Mouse (Mus musculus): ENCODE results near the gene Fam57b. TPM values are rescaled to one million over a fixed set of nuclear protein-coding genes. Genes with fewer than 3 reads are reported as not detected.

Fam57b gene
- total and polyA plus RNA-seq, 3 experiments, result 0.30 TPM; not detected in 2

- TF ChIP-seq ZC3H11A (IDR thresholded peaks at IDR 0.05; ENCODE audit: low read depth, low read length), result no peak
- peak; percentile 91; the same call in 1 of the 2 replicates for TF ChIP-seq ZMIZ1 (IDR thresholded peaks at IDR 0.05; ENCODE audit: low read depth, low read length)
- 0 out of 2 replicates have a peak, but pooled peaks have one; percentile 62 for TF ChIP-seq CHD2 (IDR thresholded peaks at IDR 0.05; ENCODE audit: low read length)
- TF ChIP-seq MXI1 (IDR thresholded peaks at IDR 0.05; ENCODE audit: low read depth, low read length), result peak; percentile 87
- peak; percentile 62; the same call in 1 of the 2 replicates for TF ChIP-seq MEF2A (IDR thresholded peaks at IDR 0.05; ENCODE audit: borderline replicate concordance, low read depth, low read length)
- no peak; the same call in 1 of the 2 replicates for TF ChIP-seq MAX (IDR thresholded peaks at IDR 0.05; ENCODE audit: low read length)
- no peak for TF ChIP-seq E2F4 (IDR thresholded peaks at IDR 0.05; ENCODE audit: insufficient replicate concordance, low read depth, low read length)
- TF ChIP-seq IRF4 (IDR thresholded peaks at IDR 0.05; ENCODE audit: low read depth, low read length), result peak; percentile 7; the same call in 1 of the 2 replicates
- TF ChIP-seq CHD1 (IDR thresholded peaks at IDR 0.05; ENCODE audit: low read depth, low read length), result no peak
- 0 out of 2 replicates have a peak, but pooled peaks have one; percentile 1 for TF ChIP-seq BHLHE40 (IDR thresholded peaks at IDR 0.05; ENCODE audit: low read depth, low read length)
- TF ChIP-seq MAZ (IDR thresholded peaks at IDR 0.05; ENCODE audit: low read depth, low read length), result peak; percentile 82
- no peak for TF ChIP-seq CTCF (conservative IDR thresholded peaks at IDR 0.05 in 1 of 2, IDR thresholded peaks at IDR 0.05 in 1 of 2; ENCODE audit: low read depth in 2 of 2, low read length in 2 of 2)
- peak; percentile 6; the same call in 1 of the 2 replicates for TF ChIP-seq GABPA (IDR thresholded peaks at IDR 0.05; ENCODE audit: insufficient replicate concordance, low read depth, low read length)
- TF ChIP-seq POLR2A (IDR thresholded peaks at IDR 0.05; ENCODE audit: low read depth, low read length), result peak; percentile 95
- TF ChIP-seq ZNF384 (IDR thresholded peaks at IDR 0.05; ENCODE audit: low read depth, low read length), result no peak
- TF ChIP-seq EP300 (IDR thresholded peaks at IDR 0.05; ENCODE audit: low read length), result no peak
- TF ChIP-seq ETS1 (conservative IDR thresholded peaks at IDR 0.05; ENCODE audit: low read depth, low read length), result 0 out of 2 replicates have a peak, but pooled peaks have one; percentile 10
Measured at GRCm38 (mm10) chr7:126791851-126792720, 5.4 kb upstream of the Fam57b start, which contains the start of gene Ppp4c (continued).

DNA sequence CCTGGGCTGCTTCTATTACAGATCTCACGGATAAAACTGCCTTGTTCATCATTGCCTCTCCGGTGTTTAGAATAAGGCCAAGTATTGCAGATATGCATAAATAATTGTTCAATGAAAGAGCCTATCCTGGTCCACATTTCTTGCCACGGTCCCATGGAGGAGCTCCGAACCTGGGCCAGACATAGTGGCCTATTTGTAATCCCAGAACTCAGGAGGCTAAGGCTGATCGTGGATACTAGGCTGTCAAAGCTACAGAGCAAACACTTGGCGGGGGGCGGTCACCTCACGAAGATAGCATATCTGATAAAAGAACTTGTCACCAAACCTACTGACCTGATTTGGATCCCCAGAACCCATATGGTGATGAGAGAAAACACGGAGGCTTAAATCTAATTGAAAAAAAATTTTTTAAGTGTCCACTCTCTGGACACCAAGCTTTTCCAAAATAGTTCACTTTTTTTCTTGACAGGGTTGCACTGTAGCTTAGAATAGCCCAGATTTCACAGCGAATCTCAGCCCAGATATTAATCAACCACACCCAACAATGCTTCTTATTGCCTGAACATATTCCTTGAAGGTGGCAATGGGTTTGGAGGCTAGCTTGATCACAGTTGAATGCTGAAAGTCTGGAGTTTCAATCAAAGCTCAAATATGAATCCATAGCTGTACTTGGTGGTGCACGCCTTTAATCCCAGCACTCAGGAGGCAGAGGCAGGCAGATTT is 4.6 kb upstream of the Fam57b start:
- H3K27ac ChIP-seq (ENCODE audit: insufficient read depth, low read depth), result peak overlapping the region; percentile 35; the same call in 1 of the 2 replicates
- no peaks in the 10 kb centered on the region for H3K27me3 ChIP-seq (replicated peaks)
- peak overlapping the region; percentile 63 to 88 (median 81) for H3K4me3 ChIP-seq (replicated peaks in 1 of 3; ENCODE audit: low read depth in 2 of 3, low read length in 2 of 3, poor library complexity in 1 of 3)
- peaks cover 54 to 73% of the 10 kb centered on the region in 2 experiments for H3K36me3 ChIP-seq (replicated peaks in 1 of 2; ENCODE audit: control insufficient read depth in 1 of 2, insufficient read depth in 1 of 2, low read length in 1 of 2)
- H3K4me2 ChIP-seq (ENCODE audit: insufficient read depth, low read depth, poor library complexity, severe bottlenecking), result peak overlapping the region; percentile 72
- peaks cover 8 to 61% of the 10 kb centered on the region in 2 experiments for H3K4me1 ChIP-seq (ENCODE audit: control insufficient read depth in 1 of 2, insufficient read depth in 2 of 2)
- TF ChIP-seq USF1 (IDR thresholded peaks at IDR 0.05; ENCODE audit: low read depth, low read length) (no peak), CTCF (conservative IDR thresholded peaks at IDR 0.05 in 1 of 2, IDR thresholded peaks at IDR 0.05 in 1 of 2; ENCODE audit: low read depth in 2 of 2, low read length in 2 of 2) (no peak), USF2 (conservative IDR thresholded peaks at IDR 0.05; ENCODE audit: low read depth, low read length) (no peak), PAX5 (IDR thresholded peaks at IDR 0.05; ENCODE audit: low read length) (no peak), SIN3A (IDR thresholded peaks at IDR 0.05; ENCODE audit: low read length) (no peak), MEF2A (IDR thresholded peaks at IDR 0.05; ENCODE audit: borderline replicate concordance, low read depth, low read length) (no peak), KAT2A (IDR thresholded peaks at IDR 0.05; ENCODE audit: insufficient replicate concordance, low read length) (no peak), ZNF384 (IDR thresholded peaks at IDR 0.05; ENCODE audit: low read depth, low read length) (no peak), RAD21 (IDR thresholded peaks at IDR 0.05; ENCODE audit: low read depth, low read length) (no peak), MAX (IDR thresholded peaks at IDR 0.05; ENCODE audit: low read length) (no peak), TCF12 (IDR thresholded peaks at IDR 0.05; ENCODE audit: low read depth, low read length) (no peak), SMC3 (IDR thresholded peaks at IDR 0.05; ENCODE audit: low read depth, low read length) (no peak), GABPA (IDR thresholded peaks at IDR 0.05; ENCODE audit: insufficient replicate concordance, low read depth, low read length) (no peak), ZMIZ1 (IDR thresholded peaks at IDR 0.05; ENCODE audit: low read depth, low read length) (no peak), TBP (conservative IDR thresholded peaks at IDR 0.05; ENCODE audit: low read depth, low read length) (no peak), POLR2AphosphoS2 (IDR thresholded peaks at IDR 0.05; ENCODE audit: low read depth, low read length) (no peak), NRF1 (IDR thresholded peaks at IDR 0.05; ENCODE audit: low read depth, low read length) (no peak), NELFE (IDR thresholded peaks at IDR 0.05; ENCODE audit: low read depth, low read length) (no peak), CHD1 (IDR thresholded peaks at IDR 0.05; ENCODE audit: low read depth, low read length) (no peak), EP300 (IDR thresholded peaks at IDR 0.05; ENCODE audit: low read length) (no peak)
- H3K9ac ChIP-seq (ENCODE audit: insufficient read depth, low read depth), result peak overlapping the region; percentile 89
- dilution Hi-C loops (cut with MboI; ENCODE audit: extremely low pct_ligation_motif_present, extremely low pct_unique_long_range_greater_than_20kb, low sequenced_read_pairs), result no loop called here
- peaks cover 48% of the 10 kb centered on the region for H3K79me2 ChIP-seq (replicated peaks; ENCODE audit: control insufficient read depth, extremely low read depth, insufficient read depth, poor library complexity, severe bottlenecking)
- H3K9me3 ChIP-seq (replicated peaks; ENCODE audit: low read length), result no peaks in the 10 kb centered on the region
- in situ Hi-C loops (cut with MboI; ENCODE audit: low pct_ligation_motif_present, low pct_unique_long_range_greater_than_20kb, low sequenced_read_pairs), result no loop called here
- no peak for DNase-seq (ENCODE audit: extremely low read depth)
